Mouse (Mus musculus): ENCODE data around the gene Cnst.
A peak's percentile ranks its signal among the peaks of the same experiment; 100 is the strongest.

Cnst gene

DNA sequence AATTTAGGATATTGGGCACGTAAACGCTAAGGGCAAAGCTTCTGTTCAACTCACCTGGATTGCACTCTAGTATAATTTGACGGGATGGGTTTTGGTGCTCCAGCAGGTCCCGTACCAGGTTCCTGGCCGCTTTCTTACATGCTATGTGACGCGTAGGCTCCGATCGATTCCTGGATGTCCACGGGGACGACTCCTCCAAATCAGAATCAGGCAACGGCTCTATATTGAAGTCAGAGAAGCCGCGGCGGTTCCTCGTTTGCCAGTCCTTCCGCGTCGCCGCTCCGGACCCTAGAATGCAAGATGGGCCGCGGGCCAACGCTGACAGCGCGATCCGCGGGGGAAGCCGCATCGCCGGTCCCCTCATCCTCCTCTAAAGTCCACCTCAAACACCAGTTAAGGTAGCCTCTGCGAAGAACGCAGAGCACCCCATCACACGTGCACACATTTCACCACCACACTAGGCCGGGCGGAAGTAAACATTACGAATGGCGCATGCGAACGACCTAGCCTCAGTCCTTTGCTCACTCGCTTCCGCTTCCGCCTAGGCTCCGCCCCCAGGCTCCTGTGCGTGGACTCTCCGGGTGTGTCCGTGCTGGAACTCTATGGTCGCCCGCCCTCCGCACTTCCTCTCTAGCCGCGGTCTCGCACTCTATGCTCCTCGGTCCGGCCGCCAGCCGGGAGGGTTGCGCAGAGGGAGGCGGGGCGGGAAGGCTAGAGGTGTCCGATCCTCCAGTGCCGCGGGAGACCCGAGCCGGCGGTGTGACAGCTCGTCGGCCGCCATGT is at the start of gene Cnst, which contains the start of gene Tfb2m:
Gene Cnst, plus strand, starts transcription at position 603 of the 783 bp plus-strand sequence.
Gene Tfb2m, minus strand, starts transcription at position 500 of the 783 bp plus-strand sequence.
- DNase-seq (ENCODE audit: low spot score in 2 of 2), result peak; percentile 96 to 97

DNA sequence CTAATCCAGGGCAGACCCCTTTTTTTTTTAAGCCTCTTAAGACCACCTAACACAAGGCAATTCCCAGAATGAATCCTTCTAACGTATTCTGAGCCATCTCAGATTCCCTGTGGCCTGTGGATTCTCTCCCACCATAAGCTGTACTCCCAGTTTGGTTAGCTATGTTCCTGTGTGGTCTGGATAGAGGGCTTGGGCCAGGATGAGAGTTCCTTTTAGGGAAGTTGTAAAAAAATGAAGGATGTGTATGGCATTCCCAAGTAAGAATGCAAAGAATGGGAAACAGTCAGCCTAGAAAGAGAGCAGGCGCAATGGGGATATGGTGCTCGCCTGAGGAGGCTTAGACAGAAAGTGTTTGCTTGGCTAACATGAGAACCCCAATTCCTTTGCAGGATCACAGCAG is 46.9 kb upstream of the Cnst start:
- no peak for DNase-seq (ENCODE audit: low spot score in 2 of 2)

DNA sequence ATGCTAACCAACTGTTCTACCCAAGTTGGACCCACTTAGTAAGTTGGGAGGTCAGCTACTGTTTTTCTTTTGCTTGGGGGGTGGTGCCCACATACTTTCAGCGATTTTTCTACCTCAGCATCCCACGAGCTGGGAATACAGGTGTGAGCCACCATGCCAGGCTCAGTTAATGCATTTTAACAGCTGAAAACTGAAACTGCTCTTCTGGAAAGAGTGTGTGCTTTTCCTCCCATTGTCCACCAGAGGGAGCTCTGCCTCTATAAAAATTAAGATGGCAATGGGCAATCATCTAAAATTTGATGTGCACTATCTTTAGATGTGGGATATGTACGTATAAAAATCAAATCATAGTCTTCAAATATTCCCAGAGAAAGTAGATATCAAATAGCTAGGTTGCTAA is 43.6 kb upstream of the Cnst start:
- no peak for DNase-seq (ENCODE audit: low spot score in 2 of 2)

DNA sequence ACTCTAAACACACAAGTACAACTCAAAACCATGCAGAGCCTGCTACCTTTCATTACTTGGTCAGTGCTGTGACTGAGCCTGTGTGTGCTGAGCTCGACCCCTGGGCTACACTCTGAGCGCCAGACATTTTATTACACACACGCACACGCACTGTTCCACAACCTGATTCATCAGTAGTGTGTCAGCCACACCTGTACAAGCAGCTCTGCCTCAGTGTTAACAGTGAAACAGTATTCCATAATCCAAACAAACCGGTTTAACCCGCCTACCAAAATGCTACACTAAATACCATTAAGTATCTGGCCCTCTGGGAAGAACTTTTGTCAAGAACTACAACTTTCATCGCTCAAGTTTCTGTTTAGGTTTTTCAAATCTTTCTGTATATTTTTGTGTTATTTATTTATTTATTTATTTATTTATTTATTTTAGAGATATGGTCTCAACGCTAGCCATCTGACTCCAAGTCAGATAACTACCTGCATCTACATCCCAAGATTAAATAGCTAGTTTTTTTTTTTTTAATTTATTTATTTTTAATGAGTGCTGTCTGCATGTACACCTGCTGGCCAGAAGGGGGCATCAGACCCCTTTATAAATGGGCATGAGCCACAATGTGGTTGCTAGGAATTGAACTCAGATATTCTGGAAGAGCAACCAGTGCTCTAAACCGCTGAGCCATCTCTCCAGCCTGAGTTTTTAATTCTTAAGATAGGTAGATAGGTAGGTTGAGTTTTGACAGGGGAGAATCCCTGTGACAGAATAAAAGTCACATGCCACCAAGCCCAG is 39.4 kb upstream of the Cnst start:
- DNase-seq (ENCODE audit: low spot score in 2 of 2), result no peak

DNA sequence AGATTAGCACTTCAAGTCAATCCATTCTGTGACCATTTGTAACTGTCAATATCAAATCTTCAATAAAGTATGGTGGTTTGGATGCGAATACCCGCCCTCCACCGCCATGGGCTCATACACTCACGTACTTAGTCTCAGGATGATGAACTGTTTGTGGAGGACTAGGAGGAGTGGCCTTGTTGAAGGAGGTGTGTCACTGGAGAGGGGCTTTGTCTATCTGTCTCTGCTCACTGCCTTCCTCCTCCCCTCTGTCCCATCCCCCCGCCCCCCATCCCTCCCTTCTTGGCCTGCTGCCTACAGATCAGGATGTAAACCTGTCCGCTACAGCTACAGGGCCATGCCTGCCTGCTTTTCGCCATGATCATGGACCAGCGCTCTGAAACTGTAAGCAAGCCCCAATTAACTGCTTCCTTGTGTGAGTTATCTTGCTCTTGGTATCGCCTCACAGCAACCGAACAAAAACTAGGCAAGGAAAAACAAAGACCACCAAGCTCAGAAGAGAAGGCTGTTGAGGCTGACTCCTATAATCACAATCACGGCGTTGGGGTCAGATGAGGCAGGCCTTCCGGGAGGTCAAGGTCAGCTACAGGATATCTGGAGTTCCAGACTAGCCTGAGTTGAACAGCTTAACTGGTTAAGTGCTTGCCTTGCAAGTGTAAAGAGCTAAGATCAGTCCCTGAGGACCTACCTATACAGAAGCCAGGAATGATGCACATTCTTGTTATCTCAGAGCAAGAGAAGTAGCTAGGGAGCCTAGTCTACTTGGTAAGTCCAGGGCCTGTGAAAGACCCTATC is 35.4 kb upstream of the Cnst start:
- no peak for DNase-seq (ENCODE audit: low spot score in 2 of 2)

DNA sequence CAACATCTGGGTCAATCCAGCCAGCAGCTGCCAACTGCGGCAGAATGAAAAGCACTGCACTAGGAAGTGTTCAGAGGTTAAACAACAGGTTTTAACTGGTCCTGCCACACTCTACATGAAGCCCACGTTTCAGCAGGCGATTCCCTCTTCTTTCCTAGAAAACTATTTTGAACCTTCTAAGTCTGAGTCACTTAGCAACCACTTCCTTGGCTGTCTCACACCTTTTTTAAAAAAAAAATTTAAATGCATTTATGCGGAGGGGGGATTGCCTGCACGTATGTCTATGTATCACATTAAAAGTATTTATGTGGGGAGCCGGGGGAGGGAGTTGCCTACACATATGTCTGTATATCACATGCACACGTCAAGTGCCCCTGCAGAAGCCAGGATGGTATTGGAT is 34.3 kb upstream of the Cnst start:
- peak in 1 of 2 experiments; percentile 43 for DNase-seq (ENCODE audit: low spot score in 2 of 2)

DNA sequence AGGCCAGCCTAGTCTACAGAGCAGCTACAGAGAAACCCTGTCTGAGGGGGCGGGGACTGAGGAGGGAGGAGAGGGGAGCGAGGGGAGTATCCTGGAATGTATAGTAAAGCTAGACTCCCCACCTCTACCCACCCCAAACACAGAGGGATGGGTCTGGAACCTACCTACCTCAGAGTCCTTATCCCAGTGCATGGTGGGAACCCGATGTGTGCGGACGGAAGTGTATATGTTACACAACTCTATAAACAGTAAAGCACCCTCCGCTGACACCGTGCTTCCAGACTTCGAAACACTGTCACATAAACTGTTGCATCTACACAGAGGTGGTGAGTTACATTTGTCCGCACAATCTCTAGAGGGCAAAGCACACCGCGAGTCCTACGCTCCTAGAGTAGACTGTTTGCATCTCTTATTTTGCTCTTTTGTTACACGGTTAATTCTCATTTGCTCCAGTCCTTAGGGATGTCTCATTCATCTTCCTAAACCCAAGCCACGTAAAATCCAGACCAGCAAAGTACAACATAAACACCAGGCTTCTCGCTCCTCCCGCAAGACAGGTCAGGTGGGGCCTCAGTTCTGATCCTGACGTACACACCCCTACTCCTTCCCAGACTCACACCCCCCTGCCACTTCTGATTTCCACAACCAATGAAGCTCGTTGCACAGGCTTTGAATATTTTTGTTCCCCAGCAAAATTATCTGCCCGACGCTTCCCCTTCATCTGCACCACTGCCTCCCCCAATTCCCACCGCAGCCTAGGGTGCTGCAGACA is 29.0 kb upstream of the Cnst start:
- DNase-seq (ENCODE audit: low spot score in 2 of 2), result no peak

DNA sequence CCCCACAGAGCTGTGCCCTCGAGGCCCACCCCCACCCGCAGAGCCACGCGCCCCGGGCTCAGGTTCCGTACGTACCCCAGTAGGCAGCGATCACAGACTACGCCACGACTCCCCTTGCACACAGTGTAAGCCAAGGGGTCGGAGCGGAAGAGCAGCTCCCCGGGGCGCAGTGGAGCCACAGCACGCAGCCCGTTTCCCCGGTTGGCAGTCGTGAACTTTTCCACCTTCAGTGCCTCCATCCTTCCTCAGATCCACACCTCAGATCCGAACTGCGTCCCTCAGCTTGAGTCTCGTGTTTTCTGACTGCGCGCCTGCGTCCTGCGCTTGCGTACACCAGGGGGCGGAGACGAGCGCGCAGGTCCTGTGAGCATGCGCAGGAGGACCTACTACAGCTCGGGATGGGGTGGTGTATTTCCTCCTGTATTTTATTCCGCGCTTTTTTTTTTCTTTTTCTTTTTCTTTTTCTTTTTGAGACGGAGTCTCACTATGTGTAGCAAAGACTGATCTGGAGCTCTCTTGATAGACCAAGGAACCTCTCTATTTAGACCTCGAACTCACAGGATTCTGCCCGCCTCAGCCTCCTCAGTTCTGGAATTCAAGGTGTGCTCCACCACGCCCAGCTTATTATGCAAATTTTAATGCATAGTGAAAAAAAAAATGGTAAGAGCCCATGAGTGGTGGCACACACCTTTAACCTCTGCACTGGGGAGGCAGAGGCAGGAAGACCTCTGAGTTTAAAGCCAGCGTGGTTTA is 28.3 kb upstream of the Cnst start, which contains the start of gene Smyd3:
Gene Smyd3, minus strand, starts transcription at position 329 of the 753 bp plus-strand sequence.
- peak; percentile 56 to 80 for DNase-seq (ENCODE audit: low spot score in 2 of 2)

DNA sequence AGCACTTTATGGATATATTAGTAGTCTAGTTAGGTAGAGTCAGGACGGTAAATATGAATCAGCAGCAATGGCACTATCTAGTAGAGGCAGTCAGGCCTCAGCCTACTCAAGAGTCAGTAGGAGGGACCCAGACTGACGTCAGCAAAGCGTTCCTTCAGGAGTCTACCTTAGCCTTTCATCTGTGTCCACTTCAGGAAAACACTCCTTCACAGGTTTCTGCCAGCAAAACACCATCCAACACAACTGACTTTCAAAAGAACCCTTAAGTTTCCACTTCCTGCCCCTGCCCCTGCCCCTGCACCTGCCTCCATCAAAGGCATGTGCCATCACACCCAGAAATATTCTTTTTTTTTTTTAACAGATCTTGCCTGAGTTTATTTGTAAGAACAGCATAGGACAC is 26.3 kb upstream of the Cnst start:
- DNase-seq (ENCODE audit: low spot score in 2 of 2), result no peak

DNA sequence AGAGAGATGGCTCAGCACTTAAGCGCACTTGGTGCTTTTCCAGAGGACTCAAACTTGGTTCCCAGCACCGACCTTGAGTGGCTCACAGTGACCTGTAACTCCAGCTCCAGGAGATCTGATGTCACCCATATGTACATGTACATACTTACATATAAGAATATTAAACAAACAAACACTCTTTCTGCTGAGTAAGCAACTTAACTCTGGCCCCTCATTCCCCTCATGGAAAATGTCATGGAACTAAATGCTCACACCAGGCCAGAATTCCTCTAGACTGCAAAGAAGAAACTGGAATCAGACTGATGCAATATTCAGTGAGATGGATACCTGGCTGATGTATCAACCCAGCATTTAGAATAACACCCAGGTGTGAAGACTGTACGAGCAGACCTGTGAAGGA is 7.1 kb upstream of the Cnst start:
- no peak for DNase-seq (ENCODE audit: low spot score in 2 of 2)

DNA sequence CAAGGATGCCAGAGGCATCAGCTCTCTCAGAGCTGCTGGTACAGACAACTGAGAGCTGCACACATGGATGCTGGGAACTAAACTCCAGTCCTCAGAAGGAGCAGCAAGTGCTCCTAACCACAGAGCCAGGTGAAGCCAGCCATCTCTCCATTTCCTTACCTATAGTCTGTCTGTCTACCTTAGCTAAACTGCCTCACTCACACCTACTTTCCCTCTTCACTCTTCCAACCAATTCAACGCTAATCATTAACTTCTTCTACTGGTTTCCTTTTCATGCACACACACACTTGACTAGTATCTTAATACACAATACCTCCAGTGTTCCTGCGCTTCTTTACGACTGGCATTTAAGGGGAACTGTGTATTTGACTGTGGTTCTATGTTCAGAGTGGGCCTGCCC is 6.3 kb upstream of the Cnst start:
- no peak for DNase-seq (ENCODE audit: low spot score in 2 of 2)

DNA sequence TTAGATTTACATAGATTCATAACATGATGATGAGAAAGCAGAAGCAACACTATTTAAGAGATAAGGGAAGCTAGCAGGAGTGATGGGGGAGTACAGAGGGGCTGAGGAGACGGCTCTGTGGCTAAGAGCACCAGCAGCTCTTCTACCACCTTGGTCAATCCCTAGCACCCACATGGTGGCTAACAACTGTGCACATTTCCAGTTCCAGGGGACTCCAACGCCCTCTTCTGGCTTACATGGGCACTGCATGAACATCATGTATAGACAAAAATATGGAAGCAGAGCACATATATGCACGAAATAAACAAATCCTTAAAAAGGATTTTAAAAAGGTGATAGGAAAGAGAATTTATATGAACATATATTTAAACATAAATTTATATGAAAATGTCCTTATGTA is 4.7 kb upstream of the Cnst start:
- no peak for DNase-seq (ENCODE audit: low spot score in 2 of 2)

DNA sequence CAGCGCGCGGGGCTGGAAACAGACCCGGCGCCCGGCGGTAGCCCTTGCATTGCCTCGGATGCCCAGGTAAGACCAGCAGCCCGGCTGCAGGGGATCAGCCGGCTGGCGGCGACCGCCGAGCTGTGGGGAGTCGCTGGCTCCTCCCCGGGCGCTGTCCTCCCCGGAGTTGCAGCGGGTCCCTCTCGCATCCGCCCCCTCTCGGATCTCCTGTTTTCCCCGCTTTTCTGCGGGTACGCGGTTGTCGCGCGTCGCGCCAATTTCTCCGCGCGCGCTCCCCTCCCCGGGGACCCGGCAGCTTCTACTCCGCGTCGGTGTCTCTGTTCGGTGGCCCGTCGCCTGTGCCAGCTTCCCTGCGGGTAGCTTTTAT is 364 bp downstream of the Cnst start:
- DNase-seq (ENCODE audit: low spot score in 2 of 2), result no peak

DNA sequence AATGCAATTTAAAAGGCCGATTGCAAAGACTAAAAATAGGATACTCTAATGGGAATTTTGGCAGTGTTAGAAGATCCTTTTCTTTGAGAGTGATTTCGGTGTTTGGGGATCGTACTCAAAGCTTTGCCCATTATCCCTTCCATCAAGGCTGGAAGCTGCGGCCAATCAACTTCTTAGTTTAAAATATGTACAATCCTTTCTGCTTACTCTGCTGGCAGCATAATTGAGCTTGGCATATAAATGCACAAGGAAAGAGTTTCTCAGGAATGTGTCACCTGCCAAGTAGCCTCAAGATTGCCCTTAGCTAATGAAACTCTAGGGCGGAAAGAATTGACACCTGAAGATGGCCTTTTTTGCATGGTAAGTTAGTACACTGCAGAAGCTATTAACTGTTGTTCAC is 1.0 kb downstream of the Cnst start:
- no peak for DNase-seq (ENCODE audit: low spot score in 2 of 2)

DNA sequence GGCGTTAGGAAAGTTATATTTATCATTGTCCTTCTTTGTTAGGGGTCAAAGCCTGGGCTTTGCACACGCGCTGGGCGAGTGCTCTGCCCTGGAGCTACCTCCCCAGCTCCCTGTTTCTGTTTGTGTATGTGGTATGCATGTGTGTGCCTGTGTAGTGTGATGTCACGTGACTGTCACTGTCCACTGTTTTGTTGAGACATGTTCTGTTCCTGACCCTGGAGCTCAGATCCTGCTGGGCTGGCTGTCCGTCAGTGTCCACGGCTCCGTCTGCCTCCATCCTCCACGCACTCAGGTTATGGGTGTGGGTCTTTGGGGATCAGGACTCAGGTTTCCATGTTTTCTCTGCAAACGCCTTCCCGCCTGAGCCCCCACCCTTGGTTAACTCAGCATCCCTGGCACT is 2.0 kb downstream of the Cnst start:
- no peak for DNase-seq (ENCODE audit: low spot score in 2 of 2)

DNA sequence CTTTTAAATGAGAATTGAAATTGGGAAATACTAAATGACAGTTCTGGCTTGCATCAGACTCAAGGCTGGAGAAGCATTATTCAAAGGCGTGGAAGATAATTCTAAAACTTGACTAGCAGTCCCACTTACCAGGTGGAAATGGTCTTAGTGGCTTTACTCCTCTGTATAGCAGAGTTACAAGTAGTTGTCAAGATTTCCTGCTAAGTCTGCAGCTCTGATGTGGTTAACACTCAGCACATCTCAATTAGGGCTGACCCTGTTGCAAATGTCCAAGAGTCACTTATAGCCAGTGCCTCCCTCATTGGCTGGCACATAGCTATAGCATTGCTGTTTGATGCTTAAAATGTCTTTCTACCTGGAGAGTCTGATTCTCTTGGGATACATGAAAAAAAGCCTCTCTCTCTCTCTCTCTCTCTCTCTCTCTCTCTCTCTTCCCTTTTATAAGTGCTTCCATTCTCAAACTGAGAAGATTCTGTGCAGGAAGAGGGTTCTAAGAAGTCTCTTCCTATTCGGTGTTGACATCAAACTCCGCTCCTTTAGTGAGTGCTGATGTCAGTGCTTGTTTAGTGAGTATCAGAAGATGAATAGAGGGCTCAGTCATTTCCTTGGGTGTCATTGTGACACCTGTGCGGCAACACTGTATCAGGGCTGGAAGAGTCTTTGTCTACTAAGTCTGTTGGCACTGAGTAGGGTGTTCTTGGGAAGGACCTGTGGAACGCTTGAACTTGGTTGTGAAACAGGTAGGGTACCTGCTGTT is 3.0 kb downstream of the Cnst start:
- DNase-seq (ENCODE audit: low spot score in 2 of 2), result no peak

DNA sequence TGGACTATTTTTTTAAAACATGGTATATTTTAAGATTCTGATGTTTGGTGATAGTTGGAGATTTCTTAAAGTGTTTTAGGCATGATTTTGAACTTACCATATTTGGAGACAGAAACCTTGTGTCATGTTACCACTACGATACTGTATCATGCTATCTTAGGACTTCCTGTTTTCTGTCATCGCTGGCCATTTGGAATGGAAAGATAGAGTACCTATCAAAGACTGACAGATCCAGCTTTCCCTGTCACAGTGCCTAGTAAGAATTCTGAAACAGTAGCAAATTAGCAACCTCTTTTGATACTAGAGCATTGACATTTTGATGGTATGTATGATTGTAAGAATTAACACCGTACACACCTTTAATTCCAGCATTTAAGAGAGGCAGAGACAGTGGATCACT is 5.2 kb downstream of the Cnst start:
- DNase-seq (ENCODE audit: low spot score in 2 of 2), result no peak

DNA sequence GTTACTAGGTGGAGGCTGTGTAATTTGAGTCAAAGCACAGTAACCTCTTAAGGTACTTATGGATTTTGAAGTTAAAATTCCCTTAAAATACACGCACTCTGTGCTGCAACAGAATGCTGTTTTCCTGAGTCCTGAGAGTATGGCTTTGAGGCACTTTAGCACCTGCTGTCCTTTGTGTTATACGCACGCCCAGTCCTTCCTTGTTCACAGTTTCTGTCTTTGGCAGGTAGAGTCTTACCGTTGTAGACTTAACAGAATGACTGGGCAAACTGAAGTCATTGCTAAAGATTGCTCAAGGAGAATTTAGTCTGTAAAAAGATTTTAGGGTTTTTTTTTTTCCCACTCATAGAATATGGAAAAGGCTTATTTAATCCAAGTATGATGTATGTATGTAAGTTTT is 5.8 kb downstream of the Cnst start:
- DNase-seq (ENCODE audit: low spot score in 2 of 2), result no peak

DNA sequence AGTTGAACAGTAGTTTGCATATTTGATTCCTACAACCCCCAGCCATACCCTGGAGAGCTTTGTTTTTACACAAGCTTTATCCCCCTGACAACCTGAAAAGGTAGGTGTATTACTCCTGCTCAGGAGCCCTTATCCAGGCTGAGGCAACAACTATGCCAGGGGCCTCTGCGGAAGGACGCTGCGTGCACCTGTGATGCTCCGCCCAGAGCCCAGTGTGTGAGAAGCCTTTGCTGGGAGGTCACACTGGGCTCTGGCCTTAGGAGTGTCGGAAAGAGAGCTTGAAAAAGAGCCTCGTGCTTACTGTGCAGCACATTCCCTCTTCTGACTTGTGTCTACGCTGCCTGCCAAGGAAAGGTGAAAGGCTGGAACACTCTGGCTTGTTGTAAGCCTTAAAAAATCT is 6.6 kb downstream of the Cnst start:
- no peak for DNase-seq (ENCODE audit: low spot score in 2 of 2)
